Mouse (Mus musculus) T-helper 17 cell (primary cell): ENCODE results near the gene Dnajc8.

Experiments
- in situ Hi-C, 2 experiments: fragments of 300-600 bp; cut with MboI, MseI; formaldehyde crosslinking; loops; 1 replicate in 1 of 2; 2 replicates in 1 of 2; pipeline ENCODE4 v1.15.1; 2025; ENCODE audit warnings: high pct_unique_total_duplicates in 2 of 2

Dnajc8 gene

DNA sequence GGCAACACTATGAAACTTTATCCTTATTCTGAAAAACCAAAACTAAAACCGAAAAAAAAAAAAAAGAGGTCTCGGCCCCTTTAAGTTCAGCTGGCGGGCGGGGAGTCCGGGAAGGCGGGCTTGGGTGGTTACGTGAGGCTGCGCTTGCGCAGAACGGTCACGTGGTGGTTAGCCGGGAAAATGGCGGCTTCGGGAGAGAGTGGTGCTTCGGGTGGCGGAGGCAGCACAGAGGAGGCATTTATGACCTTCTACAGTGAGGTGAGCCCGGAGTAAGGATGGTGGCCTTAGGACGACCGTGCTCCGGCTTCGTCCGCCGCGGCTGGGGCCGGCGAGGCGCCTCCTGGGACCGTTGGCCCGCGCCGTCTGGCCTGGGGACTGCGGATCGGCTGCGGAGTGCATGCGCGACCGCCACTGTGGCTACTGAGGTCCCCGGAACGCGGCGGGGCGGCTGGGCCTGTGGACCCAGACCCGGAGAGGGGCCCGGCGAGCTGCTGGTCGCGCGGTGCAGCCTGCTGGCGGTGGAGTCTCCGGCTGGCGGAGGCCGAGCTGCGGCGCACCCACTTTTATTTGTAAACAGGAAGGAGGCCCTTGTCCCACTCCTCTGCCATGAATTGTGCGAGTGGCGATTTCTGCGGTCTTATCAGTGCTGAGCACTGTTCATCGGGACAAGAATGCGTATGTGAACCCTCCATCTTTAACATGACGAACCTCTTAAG is at the start of gene Dnajc8:
Gene Dnajc8, plus strand, starts transcription at position 145 of the 716 bp plus-strand sequence.
- in situ Hi-C loops: no loop called here

DNA sequence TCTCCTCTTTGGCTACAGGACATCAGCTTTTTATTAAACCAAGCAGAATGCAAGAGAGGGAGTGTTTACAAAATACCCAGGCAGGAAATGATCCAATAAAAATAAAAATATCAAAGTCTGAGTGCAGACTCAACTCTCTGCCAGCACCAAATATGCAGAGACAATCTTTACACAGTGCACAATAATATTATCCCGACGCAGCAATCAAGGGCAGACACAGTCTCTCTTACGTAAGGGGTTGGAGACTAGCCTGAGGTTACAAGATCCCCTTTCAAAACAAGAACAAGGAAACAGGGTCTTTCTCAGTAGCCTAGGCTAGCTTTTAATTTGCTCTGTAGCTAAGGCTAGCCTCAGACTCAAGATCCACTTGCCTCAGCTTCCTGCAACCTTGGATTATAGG is 46.8 kb upstream of the Dnajc8 start:
- in situ Hi-C loops: no loop called here

DNA sequence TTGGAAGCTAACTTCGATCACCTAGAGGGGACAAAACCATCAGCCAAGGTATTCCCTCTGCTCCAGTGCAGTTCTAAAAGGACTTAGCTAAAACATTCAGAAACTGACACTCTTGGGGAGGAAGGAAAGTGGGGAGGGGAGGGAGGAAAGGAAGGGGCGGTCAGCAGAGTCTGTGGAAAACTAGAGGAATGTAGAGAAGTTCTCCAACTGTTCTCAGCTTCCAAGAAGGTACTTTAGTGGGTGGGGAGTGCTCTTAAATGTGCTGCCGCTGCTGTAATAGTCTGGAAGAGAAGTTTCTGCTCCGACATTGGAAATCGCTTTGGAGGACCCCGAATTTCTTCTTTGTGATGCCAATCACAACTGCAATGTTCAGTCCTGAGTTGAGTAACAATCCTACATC is 46.4 kb upstream of the Dnajc8 start:
- in situ Hi-C loops: no loop called here

DNA sequence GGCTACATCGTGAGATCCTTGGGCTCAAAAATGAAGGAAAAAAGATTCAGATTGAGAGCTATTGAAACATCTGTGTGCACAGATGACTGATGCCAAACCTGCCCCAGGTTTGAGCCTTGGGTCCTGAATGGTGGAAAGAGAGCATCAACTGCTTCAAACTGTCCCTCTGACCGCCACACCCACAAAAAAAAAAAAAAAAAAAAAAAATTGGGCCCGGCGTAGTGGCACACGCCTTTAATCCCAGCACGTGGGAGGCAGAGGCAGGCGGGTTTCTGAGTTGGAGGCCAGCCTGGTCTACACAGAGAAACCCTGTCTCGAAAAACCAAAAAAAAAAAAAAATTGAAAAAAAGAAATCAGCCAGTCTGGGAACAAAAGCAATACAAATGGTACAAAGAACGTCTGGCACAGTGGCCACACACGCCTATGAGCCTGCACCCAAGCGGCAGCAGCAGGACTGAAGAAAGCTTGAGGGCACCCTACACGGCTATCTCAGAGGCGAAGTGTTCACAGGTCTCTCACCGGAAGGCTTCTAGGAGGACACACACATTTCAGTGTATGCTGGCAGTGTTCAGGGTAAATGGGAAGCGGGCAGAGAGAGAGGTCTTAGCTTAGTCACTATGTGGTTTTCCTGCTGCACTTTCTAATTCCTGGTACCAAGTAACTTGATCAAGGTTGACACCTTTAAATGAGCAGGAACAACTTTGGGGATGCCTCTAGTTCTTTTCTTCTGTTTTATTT is 44.9 kb upstream of the Dnajc8 start:
- in situ Hi-C loops: no loop called here

DNA sequence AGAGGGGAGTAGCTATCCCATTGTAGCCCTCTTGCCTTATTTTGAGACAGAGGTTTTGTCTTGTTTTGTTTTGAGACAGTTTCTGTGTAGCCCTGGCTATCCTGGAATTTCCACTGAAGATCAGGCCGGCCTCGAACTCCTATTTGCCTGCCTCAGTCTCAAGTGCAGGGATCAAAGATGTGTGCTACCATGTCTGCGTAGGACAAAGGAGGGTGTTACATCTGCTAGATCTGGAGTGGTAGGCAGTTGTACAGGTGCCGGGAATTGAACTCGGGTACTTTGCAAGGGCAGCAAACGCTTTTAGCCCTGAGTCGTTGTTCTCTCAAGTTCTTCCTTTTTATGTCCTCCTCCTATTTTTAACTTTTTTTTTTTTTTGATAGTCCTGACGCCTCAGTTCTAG is 44.3 kb upstream of the Dnajc8 start:
- in situ Hi-C loops: no loop called here

DNA sequence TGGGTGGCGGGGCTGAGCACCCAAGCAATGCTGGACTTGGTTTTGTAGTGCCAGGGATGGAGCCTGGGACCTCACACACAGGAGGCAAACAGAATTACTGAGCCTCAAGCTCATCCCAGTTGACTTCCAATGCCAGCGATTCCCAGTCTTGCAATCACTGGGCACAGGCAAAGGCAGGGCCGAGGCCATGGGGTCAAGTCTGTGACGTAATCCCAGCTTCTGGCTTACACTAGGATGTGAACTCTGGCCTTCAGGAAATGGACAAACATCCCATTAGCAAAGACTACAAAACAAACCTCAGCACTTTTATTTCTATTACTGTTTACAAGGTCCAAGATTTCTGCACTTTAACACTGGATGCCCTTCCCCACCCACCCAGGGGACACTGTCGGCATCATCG is 43.6 kb upstream of the Dnajc8 start:
- in situ Hi-C loops: no loop called here

DNA sequence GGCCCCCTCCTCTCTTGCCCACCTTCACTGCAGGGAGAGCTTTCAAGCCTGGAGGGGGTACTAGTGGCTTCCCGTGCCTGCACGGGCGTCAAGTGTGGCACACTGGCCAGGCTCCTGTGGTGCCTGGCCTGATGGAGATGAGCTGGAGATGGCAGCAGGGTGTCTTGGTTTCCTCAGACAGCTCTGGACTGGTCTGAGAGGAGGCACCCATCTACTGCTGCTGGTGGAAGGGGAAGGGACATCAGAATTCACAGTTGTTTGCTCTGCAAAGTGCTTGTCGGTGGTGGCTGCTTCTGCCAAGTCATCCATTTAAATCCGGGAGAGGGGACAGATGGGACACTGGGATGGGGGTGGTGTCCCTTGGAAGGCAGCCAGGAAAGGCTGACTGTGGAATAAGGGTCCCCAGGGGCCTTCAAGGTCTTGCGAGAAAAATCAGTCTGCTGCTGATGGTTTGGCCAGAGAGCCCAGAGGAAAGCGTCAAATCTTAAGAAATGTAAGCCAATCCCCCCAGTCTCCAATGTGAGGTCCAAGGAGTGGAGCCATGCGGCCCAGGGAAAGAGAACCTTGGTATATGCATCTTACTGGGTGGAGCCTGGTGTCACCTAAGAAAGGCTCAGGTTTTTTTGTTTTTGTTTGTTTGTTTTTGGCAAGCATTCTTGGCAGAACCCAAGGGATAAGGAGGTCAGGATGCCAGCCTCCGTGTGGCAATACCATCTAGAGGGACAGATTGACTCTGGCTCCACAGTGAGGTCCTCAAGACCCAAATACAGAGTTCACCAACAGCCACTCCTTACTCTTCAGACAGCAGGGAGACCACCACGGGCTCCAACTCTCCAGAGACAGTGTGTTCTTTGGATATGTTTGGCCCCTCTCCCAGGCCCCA is 42.9 kb upstream of the Dnajc8 start:
- in situ Hi-C loops: no loop called here

DNA sequence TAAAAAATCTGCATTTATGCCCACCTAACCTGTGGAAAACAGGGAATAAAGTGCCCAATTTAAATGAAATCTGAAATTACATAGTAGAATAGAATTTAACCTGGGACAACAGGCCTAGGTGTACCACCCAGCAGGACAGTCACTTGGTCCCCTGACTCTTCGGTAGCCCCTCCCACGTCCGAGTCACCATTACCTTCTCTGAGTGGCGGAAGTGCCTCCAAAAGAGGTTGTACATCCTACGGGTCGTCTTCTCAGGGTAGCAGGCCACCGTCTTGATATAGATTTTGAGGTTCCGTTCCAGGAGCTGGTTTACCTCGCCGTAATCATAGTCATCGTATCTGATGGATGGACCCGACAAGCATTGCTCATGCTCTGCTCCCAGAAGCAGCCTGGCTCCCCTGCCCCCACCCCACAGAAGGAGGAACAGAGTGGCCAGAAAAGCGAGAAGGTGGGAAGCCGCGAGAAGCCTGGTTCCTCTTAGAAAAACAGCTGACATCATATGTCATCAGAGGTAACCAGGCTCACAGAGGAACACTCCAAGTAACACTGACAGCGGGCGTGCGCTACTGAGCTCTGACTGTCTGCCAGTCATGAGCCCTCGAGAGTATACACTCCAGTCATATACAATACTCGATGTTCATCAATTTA is 41.0 kb upstream of the Dnajc8 start:
- in situ Hi-C loops: no loop called here

DNA sequence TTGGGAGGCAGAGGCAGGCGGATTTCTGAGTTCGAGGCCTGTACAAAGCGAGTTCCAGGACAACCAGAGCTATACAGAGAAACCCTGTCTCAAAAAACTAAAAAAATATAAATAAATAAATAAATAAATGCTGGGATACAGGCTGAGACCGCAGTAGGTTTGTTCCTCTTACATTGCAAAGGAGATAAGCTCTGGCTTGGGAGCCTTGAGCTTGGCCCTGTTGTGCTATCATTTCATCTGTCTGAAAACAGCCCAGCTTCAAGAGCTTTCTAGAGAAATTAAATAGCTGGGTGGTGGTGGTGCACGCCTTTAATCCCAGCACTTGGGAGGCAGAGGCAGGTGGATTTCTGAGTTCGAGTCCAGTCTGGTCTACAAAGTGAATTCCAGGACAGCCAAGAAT is 33.7 kb upstream of the Dnajc8 start:
- in situ Hi-C loops: loop anchor here in 1 of 2 experiments (25.0 kb wide), 1 partner anchor 1564 kb away; the partner anchor contains the start of gene Matn1

DNA sequence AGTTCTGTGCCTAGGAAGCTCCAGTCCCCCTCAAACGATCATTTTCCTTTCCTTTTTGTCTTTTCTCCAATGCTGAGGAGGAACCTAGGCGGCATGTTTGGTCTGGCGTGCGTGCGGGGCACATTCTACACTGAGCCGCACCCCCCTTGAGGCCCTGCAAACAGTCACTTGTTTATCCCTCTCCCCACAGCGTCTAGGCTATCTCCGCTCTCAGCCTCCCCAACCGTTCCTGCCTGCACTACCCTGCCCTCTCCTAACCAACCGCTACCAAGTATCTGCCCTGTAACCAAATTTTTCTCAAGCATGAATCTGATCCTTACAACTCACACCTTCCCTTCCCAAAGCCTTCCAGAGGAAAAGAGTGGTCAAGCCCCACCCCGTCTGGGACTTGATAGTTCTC is 32.0 kb upstream of the Dnajc8 start:
- in situ Hi-C loops: loop anchor here in 1 of 2 experiments (25.0 kb wide), 1 partner anchor 1566 kb away; the partner anchor contains the start of gene Matn1

DNA sequence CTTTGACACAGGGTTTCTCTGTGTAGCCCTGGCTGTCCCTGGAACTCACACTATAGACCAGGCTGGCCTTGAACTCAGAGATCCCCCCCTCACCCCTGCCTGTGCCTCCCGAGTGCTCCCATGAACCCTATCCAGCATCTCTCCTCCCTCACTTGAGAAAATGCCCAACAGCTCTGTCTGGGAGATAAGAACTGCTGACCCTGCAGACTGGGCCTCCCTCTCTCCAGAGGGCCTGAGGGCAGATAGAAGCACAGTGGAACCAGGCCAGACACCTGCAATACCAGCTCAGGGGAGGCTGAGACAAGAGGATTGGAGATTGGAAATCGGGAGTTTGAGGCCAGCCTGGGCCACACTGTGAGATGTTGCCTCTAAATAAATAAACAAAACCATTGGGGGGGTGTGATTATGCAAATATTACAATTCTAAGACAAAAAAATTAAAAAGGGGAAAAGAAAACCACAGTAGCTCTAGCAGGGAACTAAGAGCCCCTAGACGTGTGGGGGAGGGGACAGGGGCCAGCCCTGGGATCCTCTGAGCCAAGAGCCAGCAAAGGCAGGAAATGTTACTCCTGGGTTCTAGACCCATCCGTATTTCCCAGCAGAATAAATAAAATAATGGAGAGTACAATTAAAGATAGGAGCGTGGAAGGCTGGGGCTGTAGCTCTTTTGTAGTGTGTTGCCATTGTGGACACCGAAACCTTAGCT is 30.2 kb upstream of the Dnajc8 start:
- in situ Hi-C loops: loop anchor here in 1 of 2 experiments (25.0 kb wide), 1 partner anchor 1568 kb away; the partner anchor contains the start of gene Matn1

DNA sequence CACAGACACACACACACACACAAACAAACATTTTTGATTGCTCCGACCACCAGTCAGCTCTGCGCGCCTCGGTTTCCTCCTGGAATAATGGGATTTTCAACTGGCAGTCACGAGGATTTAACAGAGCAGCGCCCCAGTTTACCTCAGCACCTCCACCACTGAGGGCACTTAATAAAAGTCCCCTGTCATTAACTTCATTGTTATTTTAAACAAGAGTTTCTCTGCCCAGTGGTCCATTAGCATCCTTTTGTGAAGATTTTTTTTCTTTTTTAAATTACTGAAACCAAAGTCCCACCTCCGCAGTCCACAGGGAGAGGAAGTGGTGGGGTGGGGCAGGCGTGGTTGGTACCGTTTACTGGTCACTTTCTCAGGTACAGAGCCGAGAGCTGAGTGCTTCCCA is 29.6 kb upstream of the Dnajc8 start:
- in situ Hi-C loops: loop anchor here in 1 of 2 experiments (25.0 kb wide), 1 partner anchor 1568 kb away; the partner anchor contains the start of gene Matn1

DNA sequence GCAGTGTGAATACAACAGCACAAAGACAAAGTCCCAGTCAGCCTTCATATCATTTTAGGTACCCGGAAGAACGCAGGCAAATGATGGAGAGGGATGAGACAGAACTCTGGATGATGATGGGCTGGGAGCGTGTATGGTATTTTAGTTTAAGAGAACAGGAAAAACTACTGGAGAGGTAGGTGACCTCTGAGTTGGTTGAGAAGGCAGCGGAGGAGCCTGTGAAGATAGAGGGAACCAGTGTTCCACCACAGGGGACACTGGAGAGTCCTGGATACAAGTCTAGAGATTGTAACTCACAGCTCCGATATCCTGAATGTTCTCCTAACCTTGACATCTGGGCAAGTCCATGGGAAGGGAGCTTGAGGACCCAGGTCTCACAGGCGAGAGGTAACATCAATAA is 29.1 kb upstream of the Dnajc8 start:
- in situ Hi-C loops: loop anchor here in 1 of 2 experiments (25.0 kb wide), 1 partner anchor 1569 kb away; the partner anchor contains the start of gene Matn1

DNA sequence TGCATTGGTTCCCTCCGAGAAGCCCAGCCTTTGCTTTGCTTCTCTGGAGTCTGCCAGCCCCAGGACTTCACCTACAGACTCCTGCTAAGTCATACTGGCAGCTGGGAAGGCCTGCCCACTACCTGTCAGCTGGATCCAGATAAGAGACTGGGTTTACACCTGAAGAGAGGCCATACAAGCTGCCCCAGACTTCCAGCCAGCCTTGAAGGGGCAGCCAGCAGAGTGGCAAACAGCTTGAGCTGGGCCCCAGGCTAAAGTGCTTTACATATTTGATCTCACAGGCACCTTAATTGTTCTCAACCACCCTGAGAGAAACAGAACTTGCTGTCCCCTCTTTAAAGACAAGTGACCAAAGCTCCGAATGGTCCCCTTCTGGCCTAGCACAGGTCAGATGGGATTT is 28.1 kb upstream of the Dnajc8 start:
- in situ Hi-C loops: loop anchor here in 1 of 2 experiments (25.0 kb wide), 1 partner anchor 1570 kb away; the partner anchor contains the start of gene Matn1

DNA sequence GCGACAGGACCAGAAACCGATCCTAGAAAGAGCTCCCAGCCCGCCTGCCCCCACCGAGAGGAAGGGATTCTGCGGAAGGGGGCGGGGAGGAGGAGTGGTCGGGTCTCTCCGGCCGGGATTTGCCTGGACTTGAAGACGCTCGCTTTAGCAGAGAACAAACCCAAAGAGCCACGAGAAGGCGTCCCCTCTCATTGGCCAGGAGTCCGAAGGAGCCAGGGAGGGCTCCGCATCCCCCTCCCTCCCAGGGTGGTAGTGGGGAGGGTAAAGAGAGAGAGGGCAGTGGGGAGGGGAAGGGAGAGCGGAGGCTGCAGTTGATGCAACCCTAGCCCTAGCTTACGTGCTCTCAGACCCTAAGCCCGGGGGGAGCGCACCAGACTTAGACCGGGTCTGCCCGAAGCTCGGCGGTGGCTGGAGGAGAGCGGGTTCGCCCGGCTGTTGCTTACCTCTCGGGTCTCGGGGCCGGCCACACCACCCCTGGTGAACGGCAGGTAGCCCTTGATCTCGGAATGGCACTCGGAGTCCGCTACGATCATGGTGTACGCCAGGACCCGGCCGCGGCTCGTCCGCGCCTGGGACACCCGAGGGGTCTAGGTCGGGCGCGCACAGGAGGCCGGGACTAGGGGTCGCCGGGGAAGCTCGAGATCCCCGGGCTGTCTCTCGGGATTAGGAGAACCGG is 25.6 kb upstream of the Dnajc8 start:
- in situ Hi-C loops: loop anchor here (5.0 to 25.0 kb wide), 4 partner anchors 47 to 1572 kb away; partner anchors contain the start of genes Matn1 (in 1 of the 2), Med18 (in 1 of the 2) and Phactr4 (in 1 of the 2)

DNA sequence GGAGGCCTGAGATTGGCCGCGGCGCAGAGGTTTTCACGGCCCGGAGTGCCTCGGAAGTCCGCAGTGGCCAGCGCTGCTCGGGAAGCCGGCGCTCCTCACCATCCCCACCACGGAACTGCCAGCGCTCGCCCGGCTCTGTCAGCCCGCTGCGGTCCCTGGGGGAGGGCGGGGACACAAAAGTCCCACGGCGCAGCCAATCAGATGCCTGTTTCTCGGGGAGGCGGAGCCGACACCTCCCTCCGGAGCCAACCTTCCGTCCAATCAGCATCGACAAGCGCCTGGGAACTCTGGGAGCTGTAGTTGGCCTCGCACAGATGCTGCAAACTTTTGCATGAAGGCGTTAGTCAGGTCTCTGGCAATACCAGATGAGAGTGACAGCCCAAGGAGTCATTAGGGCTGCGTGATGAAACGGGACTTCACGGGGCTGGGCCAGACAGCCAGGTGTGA is 25.0 kb upstream of the Dnajc8 start, which contains the start of gene Sesn2:
Gene Sesn2, minus strand, starts transcription at position 150 of the 447 bp plus-strand sequence.
- in situ Hi-C loops: loop anchor here (5.0 to 25.0 kb wide), 4 partner anchors 48 to 1573 kb away; partner anchors contain the start of genes Matn1 (in 1 of the 2), Med18 (in 1 of the 2) and Phactr4 (in 1 of the 2)

DNA sequence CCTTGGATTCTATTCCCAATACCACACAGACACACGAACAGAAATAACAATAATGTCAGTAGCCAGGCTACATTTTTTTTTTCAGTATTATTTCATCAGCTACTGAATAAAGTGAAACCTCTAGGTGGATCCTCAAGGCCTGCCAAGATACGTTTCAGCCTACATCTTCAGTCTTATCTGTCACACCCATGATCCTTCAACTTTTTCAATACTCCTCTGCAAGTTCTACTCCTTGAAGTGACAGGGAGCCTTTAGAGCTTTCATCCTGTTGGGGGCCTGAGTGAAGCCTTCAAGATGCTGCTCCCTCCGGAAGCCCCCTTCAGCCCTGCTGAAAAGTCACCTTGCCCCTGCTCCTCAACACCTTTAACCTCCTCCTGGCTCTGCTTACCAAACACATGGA is 23.3 kb upstream of the Dnajc8 start:
- in situ Hi-C loops: loop anchor here (5.0 to 25.0 kb wide), 4 partner anchors 50 to 1575 kb away; partner anchors contain the start of genes Matn1 (in 1 of the 2), Med18 (in 1 of the 2) and Phactr4 (in 1 of the 2)

DNA sequence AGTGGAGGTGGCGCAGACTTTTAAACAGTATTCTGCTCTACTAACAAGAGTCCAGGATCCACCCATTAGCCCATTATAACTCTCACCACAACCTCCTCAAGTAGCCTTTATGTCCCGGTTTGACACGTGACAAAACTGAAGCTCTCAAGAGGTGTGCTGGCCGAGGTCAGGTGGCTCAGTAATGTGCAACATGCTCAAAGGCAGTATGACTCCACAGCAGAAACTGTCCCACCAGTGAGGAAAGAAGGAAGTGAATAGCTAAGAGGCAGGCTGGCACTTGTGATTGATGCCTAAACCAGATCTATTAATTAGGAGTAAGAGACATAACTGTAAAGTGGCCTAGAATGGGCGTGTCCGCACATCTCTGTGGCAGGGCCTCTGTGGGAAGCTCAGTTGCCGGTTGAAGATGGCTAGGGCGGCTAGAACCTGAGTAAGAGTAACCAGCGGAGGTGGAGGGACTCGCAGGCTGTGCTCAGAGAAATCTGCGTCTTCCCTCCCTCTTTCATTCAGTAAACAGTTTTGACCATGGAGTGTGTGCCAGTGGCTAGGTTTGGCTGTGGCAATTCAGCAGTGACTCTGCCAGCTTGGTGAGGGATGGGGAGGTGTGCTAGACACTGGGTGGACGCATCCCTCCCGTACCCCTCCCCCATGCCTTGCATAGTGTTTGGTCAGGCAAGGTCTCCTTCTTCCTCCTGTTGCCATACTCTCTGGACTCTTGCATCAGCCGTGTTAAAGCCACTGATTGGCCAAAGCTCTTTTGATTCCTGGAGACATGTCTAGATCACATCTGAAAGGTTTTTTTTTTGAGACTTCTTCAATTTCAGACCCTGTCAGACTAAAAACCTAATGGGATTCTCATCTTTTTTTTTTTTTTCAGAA is 21.7 kb upstream of the Dnajc8 start:
- in situ Hi-C loops: loop anchor here (5.0 to 25.0 kb wide), 4 partner anchors 51 to 1576 kb away; partner anchors contain the start of genes Matn1 (in 1 of the 2), Med18 (in 1 of the 2) and Phactr4 (in 1 of the 2)
